Mouse (Mus musculus) E14TG2a.4 (cell line): Measurements from ENCODE around the gene Spata21.

Source experiments
- CTCF ChIP-seq: conservative IDR thresholded peaks from 2 replicates; pipeline ENCODE4 v1.5.1; 2014; ENCODE audit warnings: low read length
- NANOG ChIP-seq: IDR thresholded peaks from 2 replicates; pipeline ENCODE4 v1.6.1; 2014; ENCODE audit warnings: borderline replicate concordance, low read length, mixed read lengths
- POU5F1 ChIP-seq: IDR thresholded peaks from 2 replicates; pipeline ENCODE4 v1.6.1; 2014; ENCODE audit warnings: low read length, borderline replicate concordance

DNA sequence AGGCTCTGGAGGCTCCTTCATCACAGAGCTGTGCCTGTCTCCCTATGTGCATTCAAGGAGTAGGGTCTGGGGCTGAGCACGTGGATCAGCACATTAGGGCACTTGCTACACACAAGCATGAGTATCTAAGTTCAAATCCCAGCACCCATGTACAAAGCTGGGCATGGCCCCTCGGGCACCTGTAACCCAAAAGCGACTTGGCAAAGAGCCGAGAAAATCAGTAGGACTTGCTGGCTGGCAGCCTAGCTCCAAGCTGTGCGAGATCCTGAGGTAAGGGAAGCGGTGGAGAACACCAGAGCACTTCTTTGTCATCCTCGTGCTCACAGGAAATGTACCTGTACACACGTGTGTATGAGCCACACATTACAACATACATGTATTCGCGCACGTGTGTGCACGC, 35.7 kb upstream of the Spata21 start:
- TF ChIP-seq CTCF (no peak), POU5F1 (no peak), NANOG (no peak)
